Mouse (Mus musculus): ENCODE data around the gene Atp2b2. TPM values are rescaled to one million over a fixed set of nuclear protein-coding genes. Genes with fewer than 3 reads are reported as not detected.

The Atp2b2 gene
- polyA plus RNA-seq, 1 experiment from 2014 or later, result 1.2 TPM

DNA sequence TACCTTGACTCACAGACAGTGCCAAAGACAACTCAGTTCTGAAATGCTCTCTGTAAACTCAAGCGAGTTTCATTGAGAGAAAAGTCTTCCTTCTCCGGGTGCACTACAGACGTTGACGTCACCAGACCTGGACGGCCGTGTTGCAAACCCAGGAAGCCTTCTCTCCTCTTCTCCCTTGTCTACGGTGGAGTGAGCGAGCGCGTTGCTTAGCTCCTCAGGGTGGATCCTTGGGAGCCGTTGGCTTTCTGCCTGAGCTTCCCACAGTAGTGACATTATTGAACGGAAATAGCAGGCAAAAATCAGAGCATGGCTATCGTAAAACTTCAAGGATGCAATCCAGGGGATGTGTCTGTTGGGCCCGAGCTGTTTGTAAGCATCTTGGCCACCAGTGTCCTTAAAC, 295.1 kb downstream of the Atp2b2 start:
- Histone ChIP-seq H3K9ac (no peak overlapping the region), H3K9me3 (no peaks in the 10 kb centered on the region), H3K36me3 (no peaks in the 10 kb centered on the region), H3K4me1 (no peaks in the 10 kb centered on the region), H3K27me3 (replicated peaks) (peaks cover 13% of the 10 kb centered on the region), H3K4me3 (replicated peaks) (no peak overlapping the region), H3K4me2 (no peak overlapping the region), H3K27ac (no peak overlapping the region)
- 82% methylated on average over 14 of the region's 14 CpGs for WGBS
- no peak for ATAC-seq (ENCODE audit: insufficient read depth, low FRiP score, low read depth)

DNA sequence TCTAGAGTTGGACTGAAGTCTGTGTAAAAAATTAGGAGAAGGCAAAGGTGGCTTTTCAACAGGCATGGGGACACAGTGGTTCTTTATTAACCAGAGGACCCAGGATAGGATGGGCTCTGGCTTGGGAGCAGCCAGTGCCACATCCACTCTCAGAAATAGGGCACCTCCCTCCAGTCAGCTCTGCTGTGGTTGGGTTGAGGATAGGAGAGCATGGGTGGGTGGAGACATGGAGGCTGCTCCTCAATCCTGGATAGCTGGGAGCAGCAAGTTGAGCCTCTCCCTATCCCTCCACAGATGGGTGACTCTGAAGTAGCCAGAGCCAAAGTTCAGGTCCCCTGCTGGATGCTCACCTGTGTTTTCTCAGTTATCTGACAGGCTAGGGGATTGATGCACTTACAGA, 297.3 kb downstream of the Atp2b2 start:
- Histone ChIP-seq H3K27ac (no peak overlapping the region), H3K36me3 (no peaks in the 10 kb centered on the region), H3K9ac (no peak overlapping the region), H3K4me3 (replicated peaks) (no peak overlapping the region), H3K4me1 (no peaks in the 10 kb centered on the region), H3K9me3 (no peaks in the 10 kb centered on the region), H3K27me3 (replicated peaks) (peaks cover 13% of the 10 kb centered on the region), H3K4me2 (no peak overlapping the region)
- ATAC-seq (ENCODE audit: insufficient read depth, low FRiP score, low read depth), result no peak

DNA sequence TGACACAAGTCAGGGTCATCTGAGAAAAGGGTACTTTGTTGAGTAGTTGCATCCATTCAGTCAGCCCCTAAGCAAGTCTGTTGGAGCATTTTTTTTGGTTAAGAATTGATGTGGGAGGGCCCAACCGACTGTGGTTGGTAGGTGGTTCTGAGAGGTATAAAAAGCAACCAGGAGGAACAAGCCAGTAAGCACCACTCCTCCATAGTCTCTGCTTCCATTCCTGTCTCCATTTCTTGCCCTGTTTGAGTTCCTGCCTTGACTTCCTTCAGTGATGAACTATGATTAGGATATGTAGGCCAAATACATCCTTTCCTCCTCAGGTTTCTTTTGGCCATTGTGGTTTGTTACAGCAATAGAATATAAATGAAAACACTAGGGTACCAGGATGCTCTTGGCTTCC, 299.3 kb downstream of the Atp2b2 start:
- Histone ChIP-seq H3K36me3 (no peaks in the 10 kb centered on the region), H3K9ac (no peak overlapping the region), H3K4me1 (peaks cover 9% of the 10 kb centered on the region), H3K27ac (no peak overlapping the region), H3K4me2 (no peak overlapping the region), H3K9me3 (no peaks in the 10 kb centered on the region), H3K27me3 (replicated peaks) (0 out of 2 replicates have a peak, but pooled peaks cover 2% of the 10 kb centered on the region), H3K4me3 (replicated peaks) (no peak overlapping the region)
- WGBS, result 44% methylated on average over 1 of the region's 1 CpGs
- no peak for ATAC-seq (ENCODE audit: insufficient read depth, low FRiP score, low read depth)

DNA sequence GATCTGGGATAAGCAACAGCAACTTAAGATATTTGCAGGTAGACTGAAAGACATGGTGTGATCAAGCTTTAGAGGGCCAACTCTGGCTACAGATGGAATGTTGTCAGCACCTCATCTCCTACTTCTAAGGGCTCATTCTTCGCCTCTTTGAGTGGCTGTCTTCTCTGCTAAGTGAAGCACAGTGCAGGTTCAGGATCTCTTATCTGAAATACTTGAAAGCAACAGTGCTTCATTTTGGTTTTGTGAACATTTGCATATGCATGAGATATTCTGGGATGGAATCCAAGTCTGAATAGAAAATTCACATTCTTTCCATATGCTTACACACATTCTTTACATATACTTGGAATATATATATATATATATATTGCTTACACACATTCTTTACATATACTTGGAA, 300.1 kb downstream of the Atp2b2 start:
- no peak overlapping the region for H3K9ac ChIP-seq
- peaks cover 9% of the 10 kb centered on the region for H3K4me1 ChIP-seq
- 0 out of 2 replicates have a peak, but pooled peaks cover 2% of the 10 kb centered on the region for H3K27me3 ChIP-seq (replicated peaks)
- WGBS, result 76% methylated on average over 1 of the region's 1 CpGs
- H3K9me3 ChIP-seq, result no peaks in the 10 kb centered on the region
- ATAC-seq (ENCODE audit: insufficient read depth, low FRiP score, low read depth), result no peak
- no peak overlapping the region for H3K4me3 ChIP-seq (replicated peaks)
- H3K36me3 ChIP-seq, result no peaks in the 10 kb centered on the region
- no peak overlapping the region for H3K4me2 ChIP-seq
- no peak overlapping the region for H3K27ac ChIP-seq

DNA sequence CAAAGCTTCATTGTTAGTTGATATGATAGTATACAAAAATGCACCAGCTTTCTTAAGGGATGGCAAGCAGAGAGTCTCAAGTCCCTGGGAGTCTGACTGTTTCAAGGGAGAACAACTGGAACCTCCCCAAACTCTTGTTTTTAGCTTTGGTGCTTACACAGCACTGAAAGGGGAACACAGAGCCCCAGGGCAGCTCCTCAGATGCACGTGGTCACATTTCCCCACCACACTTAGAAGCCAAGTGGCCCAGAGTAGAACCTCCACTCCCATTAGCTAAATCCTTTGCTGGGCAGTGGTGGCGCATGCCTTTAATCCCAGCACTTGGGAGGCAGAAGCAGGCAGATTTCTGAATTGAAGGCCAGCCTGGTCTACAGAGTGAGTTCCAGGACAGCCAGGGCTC, 301.0 kb downstream of the Atp2b2 start:
- peaks cover 9% of the 10 kb centered on the region for H3K4me1 ChIP-seq
- H3K4me3 ChIP-seq (replicated peaks), result no peak overlapping the region
- no peak overlapping the region for H3K4me2 ChIP-seq
- H3K9ac ChIP-seq, result no peak overlapping the region
- 0 out of 2 replicates have a peak, but pooled peaks cover 2% of the 10 kb centered on the region for H3K27me3 ChIP-seq (replicated peaks)
- WGBS, result 62% methylated on average over 2 of the region's 2 CpGs
- no peak for ATAC-seq (ENCODE audit: insufficient read depth, low FRiP score, low read depth)
- H3K9me3 ChIP-seq, result no peaks in the 10 kb centered on the region
- H3K27ac ChIP-seq, result no peak overlapping the region
- peaks cover 4% of the 10 kb centered on the region; the same call in 1 of the 2 replicates for H3K36me3 ChIP-seq

DNA sequence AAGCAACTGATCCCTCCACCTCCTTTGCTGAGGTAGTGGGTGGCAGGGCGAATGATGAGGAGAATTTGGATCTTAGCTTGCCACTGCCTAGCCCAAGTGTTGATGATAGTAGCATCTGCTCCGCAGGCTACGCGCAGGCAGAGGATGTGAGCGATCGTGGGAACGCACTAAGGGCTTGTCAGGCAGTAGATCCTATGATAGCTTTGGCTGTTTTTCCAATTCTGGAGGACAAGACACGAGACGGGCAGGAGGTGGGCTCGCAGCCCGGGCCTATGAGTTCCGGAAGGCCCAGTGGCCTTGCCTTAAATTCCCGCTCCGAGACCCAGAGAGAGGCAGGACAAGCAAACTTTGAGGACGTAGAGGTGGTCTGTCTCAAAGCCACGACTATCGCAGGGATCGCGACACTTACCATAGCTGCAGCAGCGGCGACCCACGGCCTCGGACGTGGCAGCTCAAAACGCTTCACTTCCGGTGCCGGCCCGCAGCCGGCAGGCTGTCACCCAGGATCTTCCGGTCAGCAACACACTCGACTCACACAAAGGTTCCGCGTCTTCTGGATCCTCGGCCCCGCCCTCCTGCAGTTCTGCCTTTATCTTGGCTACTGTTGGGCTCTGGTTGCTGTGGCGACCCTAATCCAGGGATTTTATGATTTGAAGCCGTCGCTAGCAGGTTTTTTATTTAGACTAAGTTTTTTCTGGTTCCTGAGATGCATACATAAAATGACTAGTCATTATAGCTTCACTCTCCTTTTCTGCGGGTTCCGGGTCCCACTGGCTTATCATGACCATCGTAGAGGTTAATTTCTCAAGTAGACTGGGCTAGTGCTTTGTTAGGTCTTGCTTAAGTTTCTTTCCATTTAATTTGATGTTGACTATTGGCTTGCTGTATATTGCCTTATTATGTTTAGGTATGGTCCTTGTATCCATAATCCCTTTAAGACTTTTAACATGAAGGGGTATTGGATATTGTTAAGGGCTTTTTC, 301.9 kb downstream of the Atp2b2 start, which contains the start of gene Sec13:
Sec13 (minus strand) TSS at position 508 of the 982 bp plus-strand sequence.
- peaks cover 13% of the 10 kb centered on the region for H3K36me3 ChIP-seq
- peak within 1 kb of the TSS; percentile 49; the same call in 1 of the 2 replicates for H3K27ac ChIP-seq
- peak within 1 kb of the TSS; percentile 75 for H3K4me2 ChIP-seq
- no peaks in the 10 kb centered on the region for H3K27me3 ChIP-seq (replicated peaks)
- 7% methylated on average over 41 of the region's 41 CpGs for WGBS
- H3K4me1 ChIP-seq, result peaks cover 9% of the 10 kb centered on the region
- H3K9ac ChIP-seq, result peak within 1 kb of the TSS; percentile 66
- no peaks in the 10 kb centered on the region for H3K9me3 ChIP-seq
- ATAC-seq (ENCODE audit: insufficient read depth, low FRiP score, low read depth), result peak; percentile 72
- peak within 1 kb of the TSS; percentile 88 for H3K4me3 ChIP-seq (replicated peaks)

DNA sequence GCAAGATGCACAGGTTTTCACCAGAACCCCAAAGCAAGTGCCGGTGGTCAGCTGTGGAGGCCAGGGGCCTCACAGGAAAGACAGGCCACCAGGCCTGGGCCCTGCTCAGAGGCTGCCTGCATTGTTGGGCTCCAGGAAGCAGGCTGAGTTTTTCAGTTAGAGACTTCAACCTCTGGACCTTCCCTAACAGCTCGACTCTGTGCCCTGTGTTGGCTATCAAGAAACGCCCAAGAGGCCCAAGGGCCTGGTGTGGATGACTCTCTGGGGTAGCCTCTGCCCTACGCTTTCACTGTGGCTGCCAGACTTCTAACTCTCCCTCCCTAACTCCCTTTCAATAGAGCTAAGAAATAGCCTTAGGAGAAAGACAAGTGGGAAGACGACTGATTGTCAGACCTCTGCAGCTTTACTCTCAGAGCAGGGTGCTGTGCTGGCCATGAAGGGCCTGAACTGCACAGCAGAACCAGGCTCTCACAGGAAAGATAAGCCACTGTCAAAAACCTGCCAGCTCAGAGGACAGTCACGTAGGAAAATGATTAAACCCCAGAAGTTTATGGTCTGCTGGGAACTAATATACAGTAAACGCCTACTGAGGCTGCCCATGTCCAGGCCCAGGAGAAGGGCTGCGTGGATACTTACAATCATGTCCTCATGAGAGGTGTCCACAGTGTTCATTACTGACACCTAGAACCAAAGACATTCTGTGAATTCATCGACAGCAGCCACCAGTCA, 304.9 kb downstream of the Atp2b2 start:
- Histone ChIP-seq H3K27ac (no peak overlapping the region), H3K4me2 (no peak overlapping the region), H3K9me3 (no peaks in the 10 kb centered on the region), H3K27me3 (replicated peaks) (no peaks in the 10 kb centered on the region), H3K9ac (no peak overlapping the region), H3K4me1 (peaks cover 9% of the 10 kb centered on the region), H3K4me3 (replicated peaks) (no peak overlapping the region), H3K36me3 (peaks cover 29% of the 10 kb centered on the region)
- ATAC-seq (ENCODE audit: insufficient read depth, low FRiP score, low read depth), result no peak
- 87% methylated on average over 9 of the region's 9 CpGs for WGBS

DNA sequence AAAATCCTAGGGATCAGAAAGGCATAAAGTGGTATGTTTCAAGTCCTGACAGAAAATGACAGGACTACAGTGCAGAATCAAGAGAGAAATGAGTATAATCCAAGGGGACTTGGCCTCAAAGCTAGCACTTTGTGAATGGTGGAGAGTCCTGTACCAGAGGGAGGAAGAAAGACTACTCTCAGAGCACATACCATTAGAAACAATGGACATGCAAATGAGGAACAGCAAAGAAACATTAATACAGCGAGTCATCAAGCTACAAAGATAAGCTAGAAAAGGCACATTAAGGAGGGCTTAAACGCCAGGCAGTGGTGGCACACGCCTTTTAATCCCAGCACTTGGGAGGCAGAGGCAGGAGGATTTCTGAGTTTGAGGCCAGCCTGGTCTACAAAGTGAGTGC, 311.1 kb downstream of the Atp2b2 start:
- Histone ChIP-seq H3K4me2 (no peak overlapping the region), H3K4me3 (replicated peaks) (no peak overlapping the region), H3K27ac (no peak overlapping the region), H3K9me3 (no peaks in the 10 kb centered on the region), H3K27me3 (replicated peaks) (no peaks in the 10 kb centered on the region), H3K9ac (no peak overlapping the region), H3K4me1 (no peaks in the 10 kb centered on the region), H3K36me3 (peaks cover 69% of the 10 kb centered on the region)
- no peak for ATAC-seq (ENCODE audit: insufficient read depth, low FRiP score, low read depth)
- 91% methylated on average over 3 of the region's 3 CpGs for WGBS

DNA sequence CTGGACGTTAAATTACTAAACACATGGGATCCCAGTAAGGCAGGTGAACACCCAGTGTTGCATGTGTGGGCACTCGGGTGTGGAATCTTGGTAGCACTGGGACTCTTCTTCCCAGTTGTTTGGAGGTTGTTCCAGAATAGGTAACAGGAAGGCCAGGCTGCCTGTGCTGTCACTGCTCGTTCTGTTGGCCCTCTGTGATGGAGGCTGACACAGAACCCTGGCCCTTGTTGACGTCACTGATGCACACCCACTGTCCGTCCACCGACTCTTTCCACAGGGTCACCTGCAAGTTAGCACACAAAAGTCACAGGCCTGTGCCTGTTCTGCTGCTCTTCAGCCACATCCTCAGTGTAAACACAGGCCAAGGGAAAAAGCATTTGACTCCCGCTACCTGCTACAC, 314.2 kb downstream of the Atp2b2 start:
- Histone ChIP-seq H3K9ac (no peak overlapping the region), H3K9me3 (no peaks in the 10 kb centered on the region), H3K27ac (no peak overlapping the region), H3K27me3 (replicated peaks) (no peaks in the 10 kb centered on the region), H3K4me3 (replicated peaks) (no peak overlapping the region), H3K4me1 (no peaks in the 10 kb centered on the region), H3K36me3 (peaks cover 48% of the 10 kb centered on the region), H3K4me2 (no peak overlapping the region)
- WGBS, result 84% methylated on average over 7 of the region's 7 CpGs
- no peak for ATAC-seq (ENCODE audit: insufficient read depth, low FRiP score, low read depth)

DNA sequence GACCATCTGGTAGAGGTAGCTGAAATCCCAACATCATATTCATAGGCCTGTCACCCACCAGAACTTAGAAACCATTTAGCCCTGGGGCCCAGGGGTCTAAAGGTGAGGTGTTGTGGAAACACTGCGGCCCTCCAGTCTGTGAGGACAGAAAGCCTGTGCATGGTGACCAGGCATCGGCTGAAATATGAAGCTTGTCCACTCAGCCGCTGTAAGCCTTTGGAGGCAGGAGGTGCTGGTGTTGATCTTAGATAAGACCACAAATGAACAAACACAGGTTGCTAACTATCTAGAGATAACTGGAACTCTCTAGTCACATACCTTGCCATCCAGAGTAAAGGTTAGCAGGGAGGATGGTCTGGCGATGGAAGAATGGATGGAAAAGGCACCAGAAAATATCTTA, 321.4 kb downstream of the Atp2b2 start:
- H3K9me3 ChIP-seq, result no peaks in the 10 kb centered on the region
- H3K4me2 ChIP-seq, result no peak overlapping the region
- H3K36me3 ChIP-seq, result peaks cover 9% of the 10 kb centered on the region
- no peaks in the 10 kb centered on the region for H3K27me3 ChIP-seq (replicated peaks)
- no peaks in the 10 kb centered on the region for H3K4me1 ChIP-seq
- WGBS, result 69% methylated on average over 4 of the region's 4 CpGs
- no peak overlapping the region for H3K27ac ChIP-seq
- no peak overlapping the region for H3K4me3 ChIP-seq (replicated peaks)
- H3K9ac ChIP-seq, result no peak overlapping the region
- 0 out of 2 replicates have a peak, but pooled peaks have one; percentile 40 for ATAC-seq (ENCODE audit: insufficient read depth, low FRiP score, low read depth)

DNA sequence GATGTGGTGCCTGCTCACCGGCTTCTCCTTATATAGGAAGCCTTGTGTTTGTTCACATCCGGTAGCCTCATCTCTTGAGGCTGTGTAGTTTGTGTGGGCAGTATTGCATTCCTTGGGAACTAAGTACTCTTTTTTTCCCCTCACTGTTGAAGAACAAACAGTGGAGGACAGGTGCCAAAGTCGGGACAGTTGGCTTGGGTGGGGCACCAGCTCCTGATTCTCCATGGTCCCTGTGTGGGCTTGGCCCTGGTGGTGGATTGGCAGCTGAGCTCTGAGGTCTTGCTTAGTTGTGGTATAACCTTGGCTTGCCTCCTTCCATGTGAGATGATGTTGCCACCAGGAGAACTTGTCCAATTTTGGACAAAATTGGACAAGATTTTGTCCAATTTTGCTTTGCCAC, 322.5 kb downstream of the Atp2b2 start, which contains the start of gene Ghrl:
Ghrl (minus strand) TSS at position 3 of the 400 bp plus-strand sequence.
- 71% methylated on average over 3 of the region's 3 CpGs for WGBS
- Histone ChIP-seq H3K27ac (no peak within 1 kb of the TSS), H3K27me3 (replicated peaks) (no peaks in the 10 kb centered on the region), H3K9me3 (no peaks in the 10 kb centered on the region), H3K9ac (no peak within 1 kb of the TSS), H3K36me3 (peaks cover 11% of the 10 kb centered on the region), H3K4me2 (no peak within 1 kb of the TSS), H3K4me1 (no peaks in the 10 kb centered on the region), H3K4me3 (replicated peaks) (no peak within 1 kb of the TSS)
- no peak for ATAC-seq (ENCODE audit: insufficient read depth, low FRiP score, low read depth)

DNA sequence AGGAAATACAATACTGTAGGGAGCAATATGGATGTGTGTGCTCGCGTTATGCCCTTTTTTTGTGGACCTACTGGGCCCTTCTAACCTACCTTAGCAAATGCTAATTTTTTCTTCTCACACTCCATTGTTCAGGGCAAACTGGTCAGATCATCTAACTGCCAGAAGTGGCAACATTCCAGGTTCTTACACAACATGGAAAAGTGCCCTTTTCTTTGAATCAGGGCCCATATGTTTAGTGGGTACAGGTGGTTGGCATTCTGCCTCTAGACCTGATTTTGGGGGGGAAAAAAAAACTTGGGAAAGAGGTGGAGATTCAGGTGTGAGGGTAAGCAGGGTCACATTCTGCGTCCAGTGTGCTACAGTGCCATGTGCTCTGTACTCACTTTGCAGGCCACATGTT, 324.9 kb downstream of the Atp2b2 start:
- 82% methylated on average over 3 of the region's 3 CpGs for WGBS

More for the DNA sequence above, 324.9 kb downstream of the Atp2b2 start:
- Histone ChIP-seq H3K9ac (no peak overlapping the region), H3K4me3 (replicated peaks) (no peak overlapping the region), H3K27me3 (replicated peaks) (no peaks in the 10 kb centered on the region), H3K27ac (no peak overlapping the region), H3K4me2 (no peak overlapping the region), H3K4me1 (no peaks in the 10 kb centered on the region), H3K36me3 (peaks cover 24% of the 10 kb centered on the region), H3K9me3 (no peaks in the 10 kb centered on the region)
- no peak for ATAC-seq (ENCODE audit: insufficient read depth, low FRiP score, low read depth)
